Mouse (Mus musculus) embryo, embryonic 11 days (tissue): Measurements from ENCODE around the gene Gm7694.

Experiments
- DNase-seq: peaks from one replicate; pipeline ENCODE4 v3.0.0-alpha.2; 2015

The Gm7694 gene

DNA sequence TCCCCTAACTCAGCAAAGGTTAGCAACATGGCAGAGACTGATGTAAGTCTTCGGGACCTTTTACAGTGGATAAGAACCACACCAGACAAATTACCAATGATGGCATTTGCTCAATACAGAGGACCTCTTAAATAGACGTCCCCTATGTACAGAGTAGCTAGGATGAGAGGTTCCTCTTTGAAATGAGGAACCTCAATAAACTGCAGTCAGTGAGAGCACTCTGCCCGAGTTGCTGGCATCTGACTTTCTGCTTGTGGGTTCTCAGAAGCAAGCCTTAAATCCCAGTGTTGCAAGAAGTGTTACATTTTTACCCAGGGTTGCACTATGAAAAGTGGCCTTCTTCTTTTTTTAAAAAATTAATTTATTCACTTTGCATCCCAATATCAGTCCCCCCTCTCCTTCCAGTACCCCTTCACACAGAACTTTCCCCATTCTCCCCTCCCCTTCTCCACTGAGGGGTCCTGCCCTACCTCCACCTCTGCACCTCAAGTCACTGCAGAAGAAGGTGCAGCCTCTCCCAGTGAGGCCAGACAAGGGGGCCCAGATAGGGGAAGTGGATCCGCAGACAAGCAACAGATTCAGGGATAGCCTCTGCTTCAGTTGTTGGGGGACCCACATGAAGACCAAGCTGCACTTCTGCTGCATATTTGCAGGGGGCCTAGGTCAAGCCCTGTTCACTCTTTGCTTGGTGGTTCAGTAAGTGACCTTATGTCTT, 23.6 kb downstream of the Gm7694 start:
- DNase-seq, result no peak

DNA sequence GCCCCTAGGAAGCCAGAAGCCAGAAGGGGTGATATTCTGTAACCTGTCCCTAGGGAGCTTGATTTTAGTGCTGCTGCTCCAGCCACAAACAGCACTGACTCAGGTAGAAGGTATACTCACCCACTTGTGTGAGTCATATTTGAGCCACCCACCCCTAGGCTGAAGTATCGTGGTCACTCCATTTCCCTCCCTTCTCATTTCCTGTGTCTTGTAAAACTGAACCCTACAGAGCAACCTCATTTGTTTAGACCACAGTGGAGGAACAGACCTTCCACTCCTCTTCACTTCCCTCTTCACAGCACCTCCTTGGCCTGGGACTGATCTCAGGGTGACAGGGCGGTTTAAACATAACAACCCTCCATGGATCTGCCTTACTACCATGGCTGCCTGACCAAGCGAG, 29.1 kb downstream of the Gm7694 start, which contains the start of gene Sh2d1b1:
TSS of gene Sh2d1b1 (plus strand) at position 305 of the 400 bp plus-strand sequence.
- DNase-seq, result no peak

DNA sequence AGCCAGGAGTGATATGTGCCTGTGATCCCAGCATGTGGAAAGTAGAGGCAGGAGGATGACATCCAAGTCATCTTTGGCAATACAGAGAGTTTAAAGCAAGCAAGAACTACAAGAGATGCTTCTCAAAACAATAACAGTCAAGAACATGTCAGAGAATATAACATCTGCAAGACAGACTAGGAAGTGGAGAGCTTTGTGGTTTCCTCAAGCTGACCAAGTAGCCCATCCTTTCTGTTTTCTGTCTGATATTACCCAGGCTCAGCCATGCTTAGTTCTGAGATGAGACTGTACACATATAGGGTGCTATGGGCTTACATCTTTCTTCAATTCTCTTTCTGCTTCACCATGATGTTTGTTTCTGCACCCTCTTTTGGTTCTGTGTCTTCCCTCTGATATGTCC, 32.9 kb downstream of the Gm7694 start:
- DNase-seq, result no peak

DNA sequence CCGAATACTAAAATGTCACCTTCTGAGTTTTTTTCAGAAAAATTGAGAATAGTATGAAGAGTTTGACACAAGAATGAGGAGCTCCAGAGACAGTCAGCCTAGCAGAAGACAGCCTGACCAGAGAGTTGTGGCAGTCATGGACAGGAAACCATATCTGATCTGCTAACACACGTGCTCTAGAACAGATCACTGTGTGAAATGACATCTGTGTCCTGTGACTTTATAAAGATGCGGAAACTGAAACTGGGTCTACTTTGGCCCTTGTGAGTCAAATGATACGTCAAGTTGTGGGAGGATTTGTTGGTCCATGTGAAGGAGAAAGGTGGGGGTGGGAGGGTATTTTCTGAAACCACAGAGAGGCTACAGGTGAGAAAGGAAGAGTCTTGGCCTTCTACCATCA, 35.4 kb downstream of the Gm7694 start:
- no peak for DNase-seq

DNA sequence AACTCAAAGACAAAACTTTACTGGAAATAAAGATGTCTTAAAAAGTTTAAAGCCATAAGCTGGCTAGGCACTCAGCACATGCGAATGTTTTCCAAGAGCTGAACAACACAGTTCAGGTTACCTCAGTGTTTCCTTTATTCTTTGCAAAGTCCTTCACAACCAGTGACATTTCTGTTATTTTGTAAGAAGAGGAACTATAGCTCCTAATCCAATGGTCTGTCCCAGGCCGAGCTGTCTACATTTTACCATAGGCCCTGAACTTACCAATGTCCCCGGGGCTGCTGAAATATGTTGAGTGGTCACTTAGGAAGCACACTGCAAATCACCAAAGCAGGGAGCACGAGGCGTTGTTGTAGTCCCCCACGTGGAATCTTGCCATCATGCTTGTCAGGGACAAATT, 35.9 kb downstream of the Gm7694 start:
- no peak for DNase-seq

DNA sequence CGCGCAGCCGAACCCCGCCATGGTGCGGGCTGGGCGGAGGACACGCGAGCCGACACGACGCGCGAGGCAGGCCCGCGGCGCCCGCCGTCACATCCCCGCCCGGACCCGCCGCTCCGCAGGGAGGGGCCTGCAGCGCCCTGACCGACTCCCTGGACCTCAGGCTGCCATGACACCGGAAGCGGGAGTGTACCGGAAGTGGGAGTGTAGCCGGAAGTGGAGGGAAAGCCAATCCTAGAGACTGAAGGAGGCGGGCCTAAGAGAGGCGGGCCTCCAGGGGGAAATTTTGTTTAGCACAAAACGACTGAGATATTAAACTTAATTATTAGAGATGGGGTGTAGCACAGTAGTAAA, 50.6 kb downstream of the Gm7694 start:
- peak; percentile 92 for DNase-seq

DNA sequence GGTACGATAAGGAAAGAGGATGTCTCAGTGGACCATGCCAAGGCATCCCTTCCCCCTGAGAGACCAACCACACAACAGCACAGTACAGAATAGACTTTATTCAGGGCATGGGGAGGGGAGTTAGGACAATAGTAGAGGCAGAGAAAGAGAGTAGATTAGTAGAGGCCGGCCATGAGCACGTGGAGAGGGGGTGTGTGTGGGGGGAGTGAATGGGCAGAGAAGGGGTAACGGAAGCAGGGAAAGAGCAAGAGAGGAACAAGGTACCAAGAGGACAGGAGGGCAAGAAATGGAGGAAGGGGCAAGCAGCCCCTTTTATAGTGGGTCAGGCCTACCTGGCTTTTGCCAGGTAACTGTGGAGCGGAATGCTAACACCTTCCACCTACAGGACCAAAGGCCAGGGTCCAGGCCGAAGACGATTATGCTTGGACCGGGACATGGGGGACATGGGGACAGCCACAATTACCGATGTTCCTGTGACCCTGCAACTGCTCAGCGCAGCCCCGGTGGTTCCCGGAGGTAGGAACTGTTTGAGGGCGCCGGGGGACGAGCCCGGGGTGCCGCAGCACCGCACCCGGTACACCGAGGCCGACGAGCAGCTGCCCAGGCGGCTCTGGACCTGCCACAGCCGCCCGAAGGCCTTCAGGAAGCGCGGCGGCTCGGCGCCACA, 51.1 kb downstream of the Gm7694 start:
- DNase-seq, result no peak
